Mouse (Mus musculus) thymus, adult 2 months (tissue): Measurements from ENCODE around the gene Abcc4.

Source experiments
- CTCF ChIP-seq: fragments of 200-500 bp; IDR thresholded peaks from 2 replicates; pipeline ENCODE4 v1.5.1; 2012; ENCODE audit warnings: mild to moderate bottlenecking, control low read depth, low read length, moderate library complexity, borderline replicate concordance; ENCODE audit not compliant: control insufficient read depth, poor library complexity, insufficient read depth; ENCODE audit errors: extremely low read depth
- POLR2A ChIP-seq: fragments of 200-500 bp; IDR thresholded peaks from 2 replicates; pipeline ENCODE4 v1.6.1; 2012; ENCODE audit warnings: mild to moderate bottlenecking, low read length, control low read depth, moderate library complexity; ENCODE audit not compliant: control insufficient read depth, poor library complexity, insufficient read depth; ENCODE audit errors: extremely low read depth

DNA sequence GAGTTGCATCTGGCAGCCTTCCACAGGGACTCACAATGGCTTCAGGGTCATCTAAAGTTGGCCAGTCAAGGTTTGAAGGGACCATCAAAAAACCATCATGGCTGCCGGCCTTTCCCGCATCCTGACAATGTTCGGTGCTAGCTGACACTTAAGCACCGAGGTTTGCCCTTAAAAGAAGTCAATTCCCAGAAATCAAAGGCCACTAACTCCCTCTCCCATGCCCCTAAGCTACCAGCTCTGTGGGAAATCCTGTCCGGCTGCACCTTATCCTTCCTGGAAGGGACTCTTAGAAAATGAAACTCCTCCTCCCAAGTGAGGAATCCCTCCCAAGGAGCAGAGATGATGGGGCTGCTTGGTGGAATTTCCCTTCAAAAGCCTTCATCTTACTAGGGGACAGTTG is 14.6 kb downstream of the Abcc4 start:
- TF ChIP-seq CTCF (no peak), POLR2A (no peak)
